Mouse (Mus musculus): ENCODE measurements around the gene Cacnb2. TPM values are rescaled to one million over a fixed set of nuclear protein-coding genes. Genes with fewer than 3 reads are reported as not detected.

The Cacnb2 gene
- 14.3 and 14.9 TPM in 2 replicates for polyA plus RNA-seq (2014; fragmentation: Nextera tagmentation; extraction: Ambion mirVana)

DNA sequence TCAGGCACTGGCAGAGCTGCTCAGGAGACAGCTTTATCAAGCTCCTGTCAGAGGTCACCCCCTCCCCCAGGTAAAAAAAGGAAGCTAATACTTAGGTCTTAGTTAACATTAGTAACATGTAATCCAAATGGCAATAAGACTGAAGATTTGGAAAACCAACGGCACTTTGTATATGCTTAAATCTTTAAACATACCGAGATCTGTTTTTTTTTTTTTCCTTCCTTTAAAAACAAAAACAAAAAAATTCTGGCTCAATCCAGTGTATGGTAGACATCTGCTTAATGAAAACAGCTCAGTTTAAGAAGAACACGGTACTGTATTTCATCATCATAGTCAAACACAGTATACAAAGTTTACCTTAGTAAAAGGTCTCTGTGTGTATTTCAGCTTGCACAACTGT is at the start of gene Cacnb2:
Cacnb2 (plus strand) TSS at position 301 of the 400 bp plus-strand sequence.
- ATAC-seq (ENCODE audit: insufficient number of reproducible peaks, insufficient read depth, low FRiP score, low read depth), result no peak
- Histone ChIP-seq H3K9ac (ENCODE audit: low read length) (peak within 1 kb of the TSS; percentile 89), H3K36me3 (ENCODE audit: control insufficient read depth, insufficient read depth, low read length) (no peaks in the 10 kb centered on the region), H3K4me1 (ENCODE audit: control insufficient read depth in 2 of 2, insufficient read depth in 2 of 2, low read length in 2 of 2) (peaks cover 2 to 12% of the 10 kb centered on the region in 2 experiments; a peak in 3 of 4 replicates), H3K4me2 (ENCODE audit: low read length) (peak within 1 kb of the TSS; percentile 87), H3K4me3 (ENCODE audit: control insufficient read depth in 1 of 2, insufficient read depth in 1 of 2, low read depth in 1 of 2, low read length in 2 of 2) (peak within 1 kb of the TSS; percentile 69 to 84), H3K27ac (replicated peaks in 1 of 2; ENCODE audit: control insufficient read depth in 1 of 2, insufficient read depth in 1 of 2, low read depth in 2 of 2, low read length in 2 of 2) (peak within 1 kb of the TSS; percentile 92 to 95), H3K9me3 (ENCODE audit: control insufficient read depth, low read length) (no peaks in the 10 kb centered on the region), H3K27me3 (ENCODE audit: control insufficient read depth, insufficient read depth, low read length) (no peaks in the 10 kb centered on the region)
- 42% methylated on average over 3 of the region's 3 CpGs for WGBS

DNA sequence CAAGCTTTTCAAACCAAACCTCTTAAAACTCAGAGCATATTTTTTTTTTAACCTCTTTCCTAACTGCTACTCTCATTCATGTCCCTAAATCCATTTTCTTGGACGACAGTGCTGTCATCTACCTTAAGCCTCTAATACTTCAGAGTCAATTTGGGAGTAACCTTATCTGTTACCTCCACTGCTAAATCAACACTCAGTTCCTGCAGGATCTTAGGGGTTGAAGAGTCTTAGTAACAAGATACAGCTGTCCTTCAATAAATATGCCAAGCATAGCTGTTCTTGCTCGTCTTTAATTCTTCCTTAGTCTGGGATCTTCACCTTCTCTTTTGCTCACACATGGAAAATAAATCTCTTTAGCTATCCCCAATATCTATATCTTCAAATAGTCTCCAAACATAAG is 34.9 kb upstream of the Cacnb2 start:
- whole genome bisulfite sequencing, result 27% methylated on average over 2 of the region's 2 CpGs
- ATAC-seq (ENCODE audit: insufficient number of reproducible peaks, insufficient read depth, low FRiP score, low read depth), result no peak
- H3K4me2 ChIP-seq (ENCODE audit: low read length), result no peak overlapping the region
- no peaks in the 10 kb centered on the region for H3K36me3 ChIP-seq (ENCODE audit: control insufficient read depth, insufficient read depth, low read length)
- no peak overlapping the region for H3K9ac ChIP-seq (ENCODE audit: low read length)
- H3K27ac ChIP-seq (replicated peaks in 1 of 2; ENCODE audit: control insufficient read depth in 1 of 2, insufficient read depth in 1 of 2, low read depth in 2 of 2, low read length in 2 of 2), result no peak overlapping the region
- no peak overlapping the region for H3K4me3 ChIP-seq (ENCODE audit: control insufficient read depth in 1 of 2, insufficient read depth in 1 of 2, low read depth in 1 of 2, low read length in 2 of 2)
- H3K4me1 ChIP-seq (ENCODE audit: control insufficient read depth in 2 of 2, insufficient read depth in 2 of 2, low read length in 2 of 2), result peaks cover 4 to 32% of the 10 kb centered on the region in 2 experiments; a peak in 3 of 4 replicates
- no peaks in the 10 kb centered on the region for H3K9me3 ChIP-seq (ENCODE audit: control insufficient read depth, low read length)
- H3K27me3 ChIP-seq (ENCODE audit: control insufficient read depth, insufficient read depth, low read length), result no peaks in the 10 kb centered on the region

DNA sequence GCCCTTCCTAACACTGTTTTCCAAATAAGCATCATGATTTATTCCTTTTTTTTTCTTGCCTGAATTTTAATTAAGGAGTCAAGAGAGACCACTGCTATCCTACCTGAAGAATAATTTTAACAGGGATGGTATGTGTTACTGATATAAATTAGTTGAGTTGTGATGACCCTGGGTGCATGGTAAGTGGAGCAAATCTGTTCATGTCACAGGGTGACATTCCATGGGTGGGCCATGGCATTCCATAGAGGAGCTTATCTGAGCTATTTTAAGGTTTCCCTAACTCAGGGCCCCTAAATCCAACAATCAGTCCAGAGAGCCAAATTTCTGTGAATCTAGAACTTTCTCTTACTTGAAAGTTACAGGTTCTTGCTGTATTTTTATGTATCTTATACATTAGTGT is 31.6 kb upstream of the Cacnb2 start:
- ATAC-seq (ENCODE audit: insufficient number of reproducible peaks, insufficient read depth, low FRiP score, low read depth), result no peak
- no peaks in the 10 kb centered on the region for H3K9me3 ChIP-seq (ENCODE audit: control insufficient read depth, low read length)
- no peaks in the 10 kb centered on the region for H3K27me3 ChIP-seq (ENCODE audit: control insufficient read depth, insufficient read depth, low read length)
- no peak overlapping the region for H3K9ac ChIP-seq (ENCODE audit: low read length)
- no peak overlapping the region for H3K4me3 ChIP-seq (ENCODE audit: control insufficient read depth in 1 of 2, insufficient read depth in 1 of 2, low read depth in 1 of 2, low read length in 2 of 2)
- H3K36me3 ChIP-seq (ENCODE audit: control insufficient read depth, insufficient read depth, low read length), result no peaks in the 10 kb centered on the region
- no peak overlapping the region for H3K27ac ChIP-seq (replicated peaks in 1 of 2; ENCODE audit: control insufficient read depth in 1 of 2, insufficient read depth in 1 of 2, low read depth in 2 of 2, low read length in 2 of 2)
- H3K4me1 ChIP-seq (ENCODE audit: control insufficient read depth in 2 of 2, insufficient read depth in 2 of 2, low read length in 2 of 2), result peaks cover 4 to 21% of the 10 kb centered on the region in 2 experiments; a peak in 3 of 4 replicates
- no peak overlapping the region for H3K4me2 ChIP-seq (ENCODE audit: low read length)

DNA sequence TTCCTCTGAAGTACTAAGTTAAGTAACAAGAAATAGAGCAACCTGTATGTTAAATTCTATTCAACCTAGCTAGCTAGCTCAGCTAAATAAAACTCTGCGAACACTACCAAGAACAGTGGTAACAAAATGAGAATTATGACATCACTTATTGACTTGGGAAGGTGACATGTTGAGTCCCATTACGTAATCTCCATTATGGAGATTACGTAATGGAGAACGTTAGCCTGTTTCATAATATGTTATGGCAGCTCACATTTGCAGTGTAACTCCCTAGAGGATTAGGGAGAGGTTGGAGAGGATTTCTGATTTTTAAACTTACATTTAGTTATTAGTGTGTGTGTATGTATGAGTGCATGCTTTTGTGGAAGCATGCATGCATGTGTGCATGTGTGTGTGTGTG is 13.3 kb upstream of the Cacnb2 start:
- H3K4me1 ChIP-seq (ENCODE audit: control insufficient read depth in 2 of 2, insufficient read depth in 2 of 2, low read length in 2 of 2), result no peaks in the 10 kb centered on the region
- no peak overlapping the region for H3K4me2 ChIP-seq (ENCODE audit: low read length)
- no peaks in the 10 kb centered on the region for H3K9me3 ChIP-seq (ENCODE audit: control insufficient read depth, low read length)
- H3K9ac ChIP-seq (ENCODE audit: low read length), result no peak overlapping the region
- ATAC-seq (ENCODE audit: insufficient number of reproducible peaks, insufficient read depth, low FRiP score, low read depth), result no peak
- H3K27ac ChIP-seq (replicated peaks in 1 of 2; ENCODE audit: control insufficient read depth in 1 of 2, insufficient read depth in 1 of 2, low read depth in 2 of 2, low read length in 2 of 2), result no peak overlapping the region
- no peak overlapping the region for H3K4me3 ChIP-seq (ENCODE audit: control insufficient read depth in 1 of 2, insufficient read depth in 1 of 2, low read depth in 1 of 2, low read length in 2 of 2)
- H3K27me3 ChIP-seq (ENCODE audit: control insufficient read depth, insufficient read depth, low read length), result no peaks in the 10 kb centered on the region
- 86% methylated on average over 4 of the region's 4 CpGs for WGBS
- H3K36me3 ChIP-seq (ENCODE audit: control insufficient read depth, insufficient read depth, low read length), result no peaks in the 10 kb centered on the region

DNA sequence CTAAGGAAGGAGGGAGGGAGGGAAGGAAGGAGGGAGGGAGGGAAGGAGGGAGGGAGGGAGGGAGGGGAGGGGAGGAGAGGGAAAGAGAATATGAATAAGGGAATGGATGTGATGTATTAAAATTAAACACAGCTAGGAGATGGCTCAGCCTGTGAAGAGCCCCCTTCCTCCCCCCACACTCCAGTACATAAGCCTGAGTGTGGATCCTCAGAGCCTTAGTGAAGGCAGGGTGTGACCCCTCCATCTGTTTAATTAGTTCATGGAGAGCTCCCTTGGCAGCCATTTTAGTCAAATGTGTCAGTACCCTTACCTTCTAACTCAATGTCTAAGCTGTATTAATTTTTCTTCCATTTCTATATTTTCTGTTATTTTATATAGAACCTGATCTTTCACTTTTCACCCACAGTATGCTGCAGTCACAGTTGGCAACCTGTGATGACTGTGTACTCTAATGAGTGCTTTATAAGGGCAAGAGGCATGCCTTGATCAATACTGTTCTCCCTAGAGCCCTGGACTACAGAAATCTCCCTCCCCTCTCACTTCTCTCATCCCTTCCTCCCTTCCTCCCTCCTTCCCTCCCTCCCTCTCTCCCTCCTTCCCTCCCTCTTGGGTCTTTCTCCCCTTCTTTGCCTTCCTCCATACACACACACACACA is 4.9 kb upstream of the Cacnb2 start:
- Histone ChIP-seq H3K36me3 (ENCODE audit: control insufficient read depth, insufficient read depth, low read length) (no peaks in the 10 kb centered on the region), H3K9me3 (ENCODE audit: control insufficient read depth, low read length) (no peaks in the 10 kb centered on the region), H3K27me3 (ENCODE audit: control insufficient read depth, insufficient read depth, low read length) (no peaks in the 10 kb centered on the region), H3K4me2 (ENCODE audit: low read length) (no peak overlapping the region), H3K4me1 (ENCODE audit: control insufficient read depth in 2 of 2, insufficient read depth in 2 of 2, low read length in 2 of 2) (no peaks in the 10 kb centered on the region), H3K9ac (ENCODE audit: low read length) (no peak overlapping the region), H3K27ac (replicated peaks in 1 of 2; ENCODE audit: control insufficient read depth in 1 of 2, insufficient read depth in 1 of 2, low read depth in 2 of 2, low read length in 2 of 2) (no peak overlapping the region), H3K4me3 (ENCODE audit: control insufficient read depth in 1 of 2, insufficient read depth in 1 of 2, low read depth in 1 of 2, low read length in 2 of 2) (no peak overlapping the region)
- ATAC-seq (ENCODE audit: insufficient number of reproducible peaks, insufficient read depth, low FRiP score, low read depth), result no peak

DNA sequence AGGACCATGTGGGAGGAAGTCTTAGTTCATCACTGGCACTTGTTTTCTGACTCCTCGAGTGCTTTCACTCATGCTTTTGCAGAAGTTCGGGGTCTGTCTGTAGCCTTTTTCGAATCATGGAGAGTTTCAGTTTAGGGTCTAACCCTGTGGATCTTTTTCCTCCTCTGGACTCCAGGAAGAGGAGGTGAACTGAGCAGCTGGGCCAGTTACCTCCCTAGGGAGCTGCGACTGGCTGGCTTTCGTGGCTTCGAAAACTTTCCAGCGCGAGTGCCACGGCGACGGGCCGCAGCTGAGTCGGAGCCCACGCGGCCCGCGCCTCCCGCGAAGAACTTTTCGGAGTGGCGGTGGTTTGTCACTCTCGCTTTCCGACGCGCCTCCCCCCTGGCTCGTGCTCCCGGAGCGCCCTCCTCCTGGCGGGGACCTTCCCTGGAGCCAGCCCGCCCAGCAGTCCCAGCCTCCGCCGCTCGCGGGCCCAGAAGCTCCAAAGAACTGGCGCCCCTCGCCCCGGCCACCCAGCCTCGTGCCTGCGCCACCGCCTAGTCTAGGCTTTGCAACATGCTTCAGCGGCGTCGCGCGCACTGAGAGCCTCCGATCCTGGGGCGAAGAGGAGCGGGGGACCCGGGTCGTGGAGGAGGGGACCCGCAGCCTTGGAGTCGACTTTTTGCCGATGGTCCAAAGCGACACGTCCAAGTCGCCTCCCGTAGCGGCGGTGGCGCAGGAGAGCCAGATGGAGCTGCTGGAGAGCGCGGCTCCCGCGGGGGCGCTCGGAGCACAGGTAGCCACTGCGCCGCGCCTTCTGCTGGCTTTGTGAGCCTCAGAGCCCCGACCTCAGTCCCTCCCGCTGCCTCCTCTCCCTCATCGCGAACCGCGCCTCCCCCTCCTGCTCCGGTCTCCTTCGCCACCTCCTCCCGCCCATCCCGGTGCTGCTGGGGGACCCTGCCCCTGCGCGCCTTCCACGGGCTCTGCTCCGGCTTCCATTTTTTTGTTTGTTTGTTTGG is 1.2 kb downstream of the Cacnb2 start:
- Histone ChIP-seq H3K4me1 (ENCODE audit: control insufficient read depth in 2 of 2, insufficient read depth in 2 of 2, low read length in 2 of 2) (peaks cover 4 to 24% of the 10 kb centered on the region in 2 experiments), H3K9ac (ENCODE audit: low read length) (peak overlapping the region; percentile 89), H3K36me3 (ENCODE audit: control insufficient read depth, insufficient read depth, low read length) (no peaks in the 10 kb centered on the region), H3K27me3 (ENCODE audit: control insufficient read depth, insufficient read depth, low read length) (no peaks in the 10 kb centered on the region), H3K9me3 (ENCODE audit: control insufficient read depth, low read length) (no peaks in the 10 kb centered on the region), H3K4me2 (ENCODE audit: low read length) (peak overlapping the region; percentile 87), H3K4me3 (ENCODE audit: control insufficient read depth in 1 of 2, insufficient read depth in 1 of 2, low read depth in 1 of 2, low read length in 2 of 2) (peak overlapping the region; percentile 69 to 84), H3K27ac (replicated peaks in 1 of 2; ENCODE audit: control insufficient read depth in 1 of 2, insufficient read depth in 1 of 2, low read depth in 2 of 2, low read length in 2 of 2) (peak overlapping the region; percentile 92 to 95)
- ATAC-seq (ENCODE audit: insufficient number of reproducible peaks, insufficient read depth, low FRiP score, low read depth), result peak; percentile 91
- under 1% methylated on average over 83 of the region's 83 CpGs for WGBS

DNA sequence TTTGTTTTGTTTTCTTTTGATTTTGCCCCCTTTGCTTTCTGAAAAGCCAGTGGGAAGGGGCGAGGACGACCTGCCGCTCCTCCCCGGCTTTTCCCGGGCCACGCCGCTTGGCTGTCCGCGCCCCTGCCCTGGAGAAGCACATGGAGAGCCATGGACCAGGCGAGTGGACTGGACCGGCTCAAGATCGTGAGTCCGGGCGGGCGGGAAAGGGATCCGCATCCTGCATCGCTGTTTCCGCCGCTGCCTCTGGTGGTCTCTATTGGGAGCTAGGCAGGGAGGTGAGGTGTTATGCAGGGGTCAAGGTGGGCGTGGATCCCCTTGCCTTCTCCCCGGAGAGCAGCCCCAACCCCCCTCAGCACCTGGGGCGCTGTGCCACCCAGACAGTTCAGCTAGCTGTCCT is 1.9 kb downstream of the Cacnb2 start:
- H3K9ac ChIP-seq (ENCODE audit: low read length), result peak overlapping the region; percentile 89
- no peaks in the 10 kb centered on the region for H3K36me3 ChIP-seq (ENCODE audit: control insufficient read depth, insufficient read depth, low read length)
- H3K4me1 ChIP-seq (ENCODE audit: control insufficient read depth in 2 of 2, insufficient read depth in 2 of 2, low read length in 2 of 2), result peaks cover 4 to 30% of the 10 kb centered on the region in 2 experiments
- H3K4me3 ChIP-seq (ENCODE audit: control insufficient read depth in 1 of 2, insufficient read depth in 1 of 2, low read depth in 1 of 2, low read length in 2 of 2), result peak overlapping the region; percentile 69 to 84
- peak overlapping the region; percentile 92 to 95 for H3K27ac ChIP-seq (replicated peaks in 1 of 2; ENCODE audit: control insufficient read depth in 1 of 2, insufficient read depth in 1 of 2, low read depth in 2 of 2, low read length in 2 of 2)
- H3K9me3 ChIP-seq (ENCODE audit: control insufficient read depth, low read length), result no peaks in the 10 kb centered on the region
- peak overlapping the region; percentile 87 for H3K4me2 ChIP-seq (ENCODE audit: low read length)
- no peaks in the 10 kb centered on the region for H3K27me3 ChIP-seq (ENCODE audit: control insufficient read depth, insufficient read depth, low read length)
- ATAC-seq (ENCODE audit: insufficient number of reproducible peaks, insufficient read depth, low FRiP score, low read depth), result peak; percentile 28; the same call in 1 of the 2 replicates
- WGBS, result 0% methylated on average over 21 of the region's 22 CpGs

Data from heart, embryonic 14.5 days (tissue).